Mouse (Mus musculus) liver, adult 2 months (tissue): ENCODE measurements around the gene Dnajc7. TPM values are rescaled to one million over a fixed set of nuclear protein-coding genes. Genes with fewer than 3 reads are reported as not detected.

Experiments
- DNase-seq: peaks from one replicate; pipeline ENCODE4 v3.0.0-alpha.2; 2011; ENCODE audit warnings: low read depth, low spot score; ENCODE audit errors: extremely low read depth
- H3K27ac ChIP-seq: fragments of 200-500 bp; replicated peaks from 2 replicates; pipeline ENCODE4 v1.5.1; 2012; ENCODE audit warnings: low read depth, mild to moderate bottlenecking, control low read depth, inconsistent platforms, low read length; ENCODE audit not compliant: insufficient read depth
- H3K27me3 ChIP-seq: fragments of 200-500 bp; 2 replicates; pipeline ENCODE4 v1.6.1; 2012; ENCODE audit warnings: mild to moderate bottlenecking, moderate library complexity, low read length, inconsistent platforms; ENCODE audit not compliant: control insufficient read depth, insufficient read depth
- H3K36me3 ChIP-seq: fragments of 200-500 bp; 2 replicates; pipeline ENCODE4 v1.6.1; 2012; ENCODE audit warnings: low read length, inconsistent platforms; ENCODE audit not compliant: control insufficient read depth, insufficient read depth
- H3K4me1 ChIP-seq: fragments of 200-500 bp; 2 replicates; pipeline ENCODE4 v1.6.1; 2011; ENCODE audit warnings: low read length; ENCODE audit not compliant: control insufficient read depth, insufficient read depth
- H3K4me3 ChIP-seq: fragments of 200-500 bp; 2 replicates; pipeline ENCODE4 v1.5.1; 2011; ENCODE audit warnings: low read depth, mild to moderate bottlenecking, control low read depth, low read length, moderate library complexity; ENCODE audit not compliant: insufficient read depth
- H3K79me2 ChIP-seq: fragments of 200-500 bp; 2 replicates; pipeline ENCODE4 v1.6.1; 2012; ENCODE audit warnings: inconsistent platforms, mild to moderate bottlenecking, low read length, moderate library complexity; ENCODE audit not compliant: control insufficient read depth, insufficient read depth
- H3K9ac ChIP-seq: fragments of 200-500 bp; 2 replicates; pipeline ENCODE4 v1.6.1; 2012; ENCODE audit warnings: low read depth, mild to moderate bottlenecking, control low read depth, inconsistent platforms, low read length
- CTCF ChIP-seq: fragments of 200-500 bp; IDR thresholded peaks from 2 replicates; pipeline ENCODE4 v1.5.1; 2011; ENCODE audit warnings: low read depth, low read length, control low read depth
- POLR2A ChIP-seq: fragments of 200-500 bp; IDR thresholded peaks from 2 replicates; pipeline ENCODE4 v1.6.1; 2011; ENCODE audit warnings: low read length, control low read depth; ENCODE audit not compliant: insufficient read depth; ENCODE audit errors: extremely low read depth
- WGBS: fragments of 180-500 bp; shearing (Covaris S2); methylation state at CpG from one replicate; pipeline ENCODE4 v1.1.7; 2018; 5-methylcytosine and 5-hydroxymethylcytosine counted together
- polyA plus RNA-seq: library from polyadenylated mRNA; depleted of rRNA; stranded (reverse); fragments of >200 nt; gene quantifications from 2 replicates; pipeline ENCODE4 v1.2.3, GENCODE M21; 2012
- total RNA-seq: library from RNA; depleted of rRNA; stranded (reverse); fragments of >200 nt; gene quantifications from 2 replicates; pipeline ENCODE4 v1.2.3, GENCODE M21; 2014

Dnajc7 gene
- total and polyA plus RNA-seq, 2 experiments, result 16.1 to 44.7 TPM

- Histone ChIP-seq H3K9ac (no peak overlapping the region), H3K4me3 (no peak overlapping the region), H3K36me3 (no peaks in the 10 kb centered on the region), H3K27ac (no peak overlapping the region), H3K4me1 (peaks cover 11% of the 10 kb centered on the region), H3K27me3 (no peaks in the 10 kb centered on the region), H3K79me2 (no peaks in the 10 kb centered on the region)
- no peak for DNase-seq
- TF ChIP-seq POLR2A (no peak), CTCF (no peak)
- 72% methylated on average over 6 of the region's 6 CpGs for WGBS
Observed at GRCm38 (mm10) chr11:100550101-100550500, 69.9 kb downstream of the Dnajc7 start.

- no peak for DNase-seq
- H3K36me3 ChIP-seq, result no peaks in the 10 kb centered on the region
- 89% methylated on average over 8 of the region's 8 CpGs for WGBS
- H3K79me2 ChIP-seq, result no peaks in the 10 kb centered on the region
- no peak overlapping the region for H3K27ac ChIP-seq
- H3K4me3 ChIP-seq, result no peak overlapping the region
- H3K4me1 ChIP-seq, result peaks cover 14% of the 10 kb centered on the region
- no peak overlapping the region for H3K9ac ChIP-seq
- no peaks in the 10 kb centered on the region for H3K27me3 ChIP-seq
- TF ChIP-seq CTCF, result no peak
Observed at GRCm38 (mm10) chr11:100549466-100549865, 70.5 kb downstream of the Dnajc7 start.

GRCm38 (mm10) chr11:100548141-100548540 lies 71.8 kb downstream of the Dnajc7 start:
- Histone ChIP-seq H3K4me1 (peaks cover 14% of the 10 kb centered on the region), H3K4me3 (no peak overlapping the region), H3K36me3 (no peaks in the 10 kb centered on the region), H3K9ac (no peak overlapping the region), H3K27ac (no peak overlapping the region), H3K79me2 (no peaks in the 10 kb centered on the region), H3K27me3 (no peaks in the 10 kb centered on the region)
- WGBS, result 80% methylated on average over 6 of the region's 6 CpGs
- DNase-seq, result no peak
- TF ChIP-seq POLR2A (no peak), CTCF (no peak)

GRCm38 (mm10) chr11:100546955-100547354 lies 73.0 kb downstream of the Dnajc7 start:
- Histone ChIP-seq H3K27ac (no peak overlapping the region), H3K79me2 (no peaks in the 10 kb centered on the region), H3K36me3 (no peaks in the 10 kb centered on the region), H3K4me3 (no peak overlapping the region), H3K4me1 (peaks cover 9% of the 10 kb centered on the region; the same call in 1 of the 2 replicates), H3K9ac (no peak overlapping the region), H3K27me3 (no peaks in the 10 kb centered on the region)
- 81% methylated on average over 6 of the region's 6 CpGs for WGBS
- DNase-seq, result no peak
- TF ChIP-seq POLR2A, result no peak
- no peak for TF ChIP-seq CTCF

- peaks cover 12% of the 10 kb centered on the region; the same call in 1 of the 2 replicates for H3K4me1 ChIP-seq
- peak overlapping the region; percentile 45 for H3K4me3 ChIP-seq
- H3K9ac ChIP-seq, result peak overlapping the region; percentile 54
- WGBS, result 25% methylated on average over 7 of the region's 7 CpGs
- DNase-seq, result no peak
- H3K36me3 ChIP-seq, result no peaks in the 10 kb centered on the region
- no peaks in the 10 kb centered on the region for H3K79me2 ChIP-seq
- H3K27ac ChIP-seq, result peak overlapping the region; percentile 33
- TF ChIP-seq CTCF (no peak), POLR2A (no peak)
- H3K27me3 ChIP-seq, result no peaks in the 10 kb centered on the region
Observed at GRCm38 (mm10) chr11:100545746-100546085, 74.3 kb downstream of the Dnajc7 start.

- 5% methylated on average over 28 of the region's 28 CpGs for WGBS
- peaks cover 12% of the 10 kb centered on the region; the same call in 1 of the 2 replicates for H3K4me1 ChIP-seq
- H3K9ac ChIP-seq, result peak within 1 kb of the TSS; percentile 54
- H3K4me3 ChIP-seq, result peak within 1 kb of the TSS; percentile 45
- 0 out of 2 replicates have a peak, but pooled peaks have one; percentile 5 for TF ChIP-seq CTCF
- peak; percentile 70; the same call in 1 of the 2 replicates for TF ChIP-seq POLR2A
- H3K79me2 ChIP-seq, result no peaks in the 10 kb centered on the region
- H3K27me3 ChIP-seq, result no peaks in the 10 kb centered on the region
- DNase-seq, result peak; percentile 96
- H3K36me3 ChIP-seq, result no peaks in the 10 kb centered on the region
- H3K27ac ChIP-seq, result peak within 1 kb of the TSS; percentile 82
Observed at GRCm38 (mm10) chr11:100544832-100545745, 74.9 kb downstream of the Dnajc7 start, which contains the start of gene Ttc25. Gene Ttc25 (plus strand): TSS chr11:100545607.
